Mouse (Mus musculus): Measurements from ENCODE around the gene Astl. TPM values are rescaled to one million over a fixed set of nuclear protein-coding genes. Genes with fewer than 3 reads are reported as not detected.

Astl gene
- polyA plus RNA-seq, 1 experiment from 2014 or later: not detected

- no peak overlapping the region for H3K27ac ChIP-seq (ENCODE audit: low read depth, low read length)
- H3K4me2 ChIP-seq (replicated peaks; ENCODE audit: low read depth, low read length): no peak overlapping the region
- no peaks in the 10 kb centered on the region for H3K9me3 ChIP-seq (ENCODE audit: control insufficient read depth, low read length)
- no peak overlapping the region for H3K9ac ChIP-seq (ENCODE audit: low read depth, low read length)
- no peaks in the 10 kb centered on the region for H3K4me1 ChIP-seq (ENCODE audit: control insufficient read depth, insufficient read depth, low read length)
- no peaks in the 10 kb centered on the region for H3K36me3 ChIP-seq (ENCODE audit: control insufficient read depth, insufficient read depth, low read length)
- 81% methylated on average over 5 of the region's 5 CpGs for WGBS
- no peaks in the 10 kb centered on the region for H3K27me3 ChIP-seq (ENCODE audit: control insufficient read depth, insufficient read depth, low read length)
- no peak for ATAC-seq (ENCODE audit: low FRiP score, low TSS enrichment)
- no peak overlapping the region for H3K4me3 ChIP-seq (ENCODE audit: low read length)
Measured at GRCm38 (mm10) chr2:127316431-127316830, 22.0 kb upstream of the Astl start.

- Histone ChIP-seq H3K4me1 (ENCODE audit: control insufficient read depth, insufficient read depth, low read length) (no peaks in the 10 kb centered on the region), H3K4me2 (replicated peaks; ENCODE audit: low read depth, low read length) (no peak overlapping the region), H3K9ac (ENCODE audit: low read depth, low read length) (no peak overlapping the region), H3K27ac (ENCODE audit: low read depth, low read length) (no peak overlapping the region), H3K9me3 (ENCODE audit: control insufficient read depth, low read length) (no peaks in the 10 kb centered on the region), H3K4me3 (ENCODE audit: low read length) (no peak overlapping the region), H3K36me3 (ENCODE audit: control insufficient read depth, insufficient read depth, low read length) (no peaks in the 10 kb centered on the region), H3K27me3 (ENCODE audit: control insufficient read depth, insufficient read depth, low read length) (no peaks in the 10 kb centered on the region)
- ATAC-seq (ENCODE audit: low FRiP score, low TSS enrichment): no peak
- 89% methylated on average over 4 of the region's 4 CpGs for WGBS
Measured at GRCm38 (mm10) chr2:127318136-127318535, 20.3 kb upstream of the Astl start.

GRCm38 (mm10) chr2:127319071-127319470 lies 19.4 kb upstream of the Astl start:
- H3K4me2 ChIP-seq (replicated peaks; ENCODE audit: low read depth, low read length): no peak overlapping the region
- ATAC-seq (ENCODE audit: low FRiP score, low TSS enrichment): no peak
- no peak overlapping the region for H3K27ac ChIP-seq (ENCODE audit: low read depth, low read length)
- no peaks in the 10 kb centered on the region for H3K9me3 ChIP-seq (ENCODE audit: control insufficient read depth, low read length)
- WGBS: 73% methylated on average over 4 of the region's 4 CpGs
- no peaks in the 10 kb centered on the region for H3K27me3 ChIP-seq (ENCODE audit: control insufficient read depth, insufficient read depth, low read length)
- no peaks in the 10 kb centered on the region for H3K4me1 ChIP-seq (ENCODE audit: control insufficient read depth, insufficient read depth, low read length)
- no peak overlapping the region for H3K4me3 ChIP-seq (ENCODE audit: low read length)
- no peaks in the 10 kb centered on the region for H3K36me3 ChIP-seq (ENCODE audit: control insufficient read depth, insufficient read depth, low read length)
- H3K9ac ChIP-seq (ENCODE audit: low read depth, low read length): no peak overlapping the region

- Histone ChIP-seq H3K9me3 (ENCODE audit: control insufficient read depth, low read length) (no peaks in the 10 kb centered on the region), H3K9ac (ENCODE audit: low read depth, low read length) (no peak overlapping the region), H3K4me1 (ENCODE audit: control insufficient read depth, insufficient read depth, low read length) (no peaks in the 10 kb centered on the region), H3K36me3 (ENCODE audit: control insufficient read depth, insufficient read depth, low read length) (no peaks in the 10 kb centered on the region), H3K27ac (ENCODE audit: low read depth, low read length) (no peak overlapping the region), H3K4me3 (ENCODE audit: low read length) (no peak overlapping the region), H3K27me3 (ENCODE audit: control insufficient read depth, insufficient read depth, low read length) (no peaks in the 10 kb centered on the region), H3K4me2 (replicated peaks; ENCODE audit: low read depth, low read length) (no peak overlapping the region)
- WGBS: 87% methylated on average over 6 of the region's 6 CpGs
- no peak for ATAC-seq (ENCODE audit: low FRiP score, low TSS enrichment)
Measured at GRCm38 (mm10) chr2:127322671-127323285, 15.7 kb upstream of the Astl start.

GRCm38 (mm10) chr2:127323667-127324066 lies 14.8 kb upstream of the Astl start:
- no peak overlapping the region for H3K4me3 ChIP-seq (ENCODE audit: low read length)
- no peak for ATAC-seq (ENCODE audit: low FRiP score, low TSS enrichment)
- no peaks in the 10 kb centered on the region for H3K27me3 ChIP-seq (ENCODE audit: control insufficient read depth, insufficient read depth, low read length)
- no peak overlapping the region for H3K4me2 ChIP-seq (replicated peaks; ENCODE audit: low read depth, low read length)
- H3K4me1 ChIP-seq (ENCODE audit: control insufficient read depth, insufficient read depth, low read length): no peaks in the 10 kb centered on the region
- H3K36me3 ChIP-seq (ENCODE audit: control insufficient read depth, insufficient read depth, low read length): no peaks in the 10 kb centered on the region
- H3K9me3 ChIP-seq (ENCODE audit: control insufficient read depth, low read length): no peaks in the 10 kb centered on the region
- no peak overlapping the region for H3K27ac ChIP-seq (ENCODE audit: low read depth, low read length)
- WGBS: 91% methylated on average over 1 of the region's 1 CpGs
- H3K9ac ChIP-seq (ENCODE audit: low read depth, low read length): no peak overlapping the region

GRCm38 (mm10) chr2:127324456-127324855 lies 14.0 kb upstream of the Astl start:
- H3K9me3 ChIP-seq (ENCODE audit: control insufficient read depth, low read length): no peaks in the 10 kb centered on the region
- H3K27me3 ChIP-seq (ENCODE audit: control insufficient read depth, insufficient read depth, low read length): no peaks in the 10 kb centered on the region
- no peaks in the 10 kb centered on the region; the same call in 1 of the 2 replicates for H3K4me1 ChIP-seq (ENCODE audit: control insufficient read depth, insufficient read depth, low read length)
- H3K4me2 ChIP-seq (replicated peaks; ENCODE audit: low read depth, low read length): no peak overlapping the region
- no peak for ATAC-seq (ENCODE audit: low FRiP score, low TSS enrichment)
- no peak overlapping the region for H3K4me3 ChIP-seq (ENCODE audit: low read length)
- H3K27ac ChIP-seq (ENCODE audit: low read depth, low read length): no peak overlapping the region
- no peaks in the 10 kb centered on the region for H3K36me3 ChIP-seq (ENCODE audit: control insufficient read depth, insufficient read depth, low read length)
- WGBS: 33% methylated on average over 7 of the region's 7 CpGs
- H3K9ac ChIP-seq (ENCODE audit: low read depth, low read length): no peak overlapping the region

GRCm38 (mm10) chr2:127328090-127328851 lies 10.2 kb upstream of the Astl start:
- no peaks in the 10 kb centered on the region for H3K27me3 ChIP-seq (ENCODE audit: control insufficient read depth, insufficient read depth, low read length)
- H3K9ac ChIP-seq (ENCODE audit: low read depth, low read length): no peak overlapping the region
- no peak overlapping the region for H3K4me2 ChIP-seq (replicated peaks; ENCODE audit: low read depth, low read length)
- no peaks in the 10 kb centered on the region; the same call in 1 of the 2 replicates for H3K4me1 ChIP-seq (ENCODE audit: control insufficient read depth, insufficient read depth, low read length)
- H3K9me3 ChIP-seq (ENCODE audit: control insufficient read depth, low read length): no peaks in the 10 kb centered on the region
- peak; percentile 39; the same call in 1 of the 2 replicates for ATAC-seq (ENCODE audit: low FRiP score, low TSS enrichment)
- H3K4me3 ChIP-seq (ENCODE audit: low read length): no peak overlapping the region
- H3K36me3 ChIP-seq (ENCODE audit: control insufficient read depth, insufficient read depth, low read length): no peaks in the 10 kb centered on the region
- WGBS: 71% methylated on average over 12 of the region's 12 CpGs
- no peak overlapping the region for H3K27ac ChIP-seq (ENCODE audit: low read depth, low read length)

GRCm38 (mm10) chr2:127332807-127333570 lies 5.5 kb upstream of the Astl start:
- peaks cover 24% of the 10 kb centered on the region for H3K4me1 ChIP-seq (ENCODE audit: control insufficient read depth, insufficient read depth, low read length)
- H3K36me3 ChIP-seq (ENCODE audit: control insufficient read depth, insufficient read depth, low read length): no peaks in the 10 kb centered on the region
- WGBS: 77% methylated on average over 14 of the region's 14 CpGs
- H3K9me3 ChIP-seq (ENCODE audit: control insufficient read depth, low read length): no peaks in the 10 kb centered on the region
- ATAC-seq (ENCODE audit: low FRiP score, low TSS enrichment): no peak
- H3K27ac ChIP-seq (ENCODE audit: low read depth, low read length): no peak overlapping the region
- H3K9ac ChIP-seq (ENCODE audit: low read depth, low read length): no peak overlapping the region
- H3K4me3 ChIP-seq (ENCODE audit: low read length): no peak overlapping the region
- H3K4me2 ChIP-seq (replicated peaks; ENCODE audit: low read depth, low read length): no peak overlapping the region
- no peaks in the 10 kb centered on the region; the same call in 1 of the 2 replicates for H3K27me3 ChIP-seq (ENCODE audit: control insufficient read depth, insufficient read depth, low read length)
